In genomic region chr4:119967073-119967608, GRCm38 (mm10) we compare ENCODE assay signal across 19 mouse cellular contexts.
DNase-seq lines count a peak whose midpoint lies in the region; ATAC-seq and TF ChIP-seq lines count a peak whose summit lies in the region.
"Had no signal": no experiment of that assay in that cellular context is flagged by ENCODE, and none has a peak within 500 bp of the region (broad histone marks: within the 10 kb centered on the region; RNA-seq: fewer than 3 reads in every experiment).

No protein-coding gene starts in this region.

- H3K4me1 ChIP-seq in forebrain, postnatal 0 days (ENCODE audit: insufficient read depth): peaks cover 32% of the 10 kb centered on the region
- peaks cover 21% of the 10 kb centered on the region for H3K4me1 ChIP-seq in forebrain, embryonic 14.5 days (ENCODE audit: control insufficient read depth, insufficient read depth, low read length)
- peaks cover 32 to 40% of the 10 kb centered on the region in 2 experiments for H3K4me1 ChIP-seq in heart, embryonic 14.5 days (ENCODE audit: control insufficient read depth in 2 of 2, insufficient read depth in 2 of 2, low read length in 2 of 2)
- peaks cover 53% of the 10 kb centered on the region for H3K4me1 ChIP-seq in lung, embryonic 15.5 days
- H3K4me1 ChIP-seq in bone marrow macrophage, adult 2 months (ENCODE audit: control insufficient read depth, insufficient read depth, low read length): peaks cover 62% of the 10 kb centered on the region

- no peak overlapping the region for H3K9ac ChIP-seq in forebrain, postnatal 0 days
- no peak overlapping the region for H3K9ac ChIP-seq in forebrain, embryonic 14.5 days (ENCODE audit: low read length)
- H3K9ac ChIP-seq in heart, embryonic 14.5 days (ENCODE audit: low read length): 0 out of 2 replicates have a peak overlapping the region, but pooled peaks have one; percentile 42
- no peak overlapping the region for H3K9ac ChIP-seq in lung, embryonic 15.5 days
- H3K9ac ChIP-seq: hindbrain, embryonic 15.5 days; midbrain, embryonic 12.5 days had no signal

- intact Hi-C loops in heart, postnatal 10 days (cut with DNase I): loop anchor here (5.0 kb wide), 1 partner anchor 120 kb away; no protein-coding TSS in a partner anchor

- no peaks in the 10 kb centered on the region for H3K27me3 ChIP-seq in forebrain, postnatal 0 days (ENCODE audit: insufficient read depth, low read length)
- H3K27me3 ChIP-seq in forebrain, embryonic 14.5 days (replicated peaks; ENCODE audit: control insufficient read depth, insufficient read depth, low read length): no peaks in the 10 kb centered on the region
- peaks cover 6% of the 10 kb centered on the region for H3K27me3 ChIP-seq in heart, embryonic 14.5 days (ENCODE audit: control insufficient read depth, insufficient read depth, low read length)
- H3K27me3 ChIP-seq in lung, embryonic 15.5 days: no peaks in the 10 kb centered on the region
- H3K27me3 ChIP-seq: hindbrain, embryonic 15.5 days; midbrain, embryonic 12.5 days had no signal

- H3K36me3 ChIP-seq in forebrain, postnatal 0 days (ENCODE audit: insufficient read depth): no peaks in the 10 kb centered on the region
- H3K36me3 ChIP-seq in forebrain, embryonic 14.5 days (ENCODE audit: control insufficient read depth, insufficient read depth, low read length): no peaks in the 10 kb centered on the region
- no peaks in the 10 kb centered on the region for H3K36me3 ChIP-seq in heart, embryonic 14.5 days (ENCODE audit: control insufficient read depth, insufficient read depth, low read length)
- no peaks in the 10 kb centered on the region for H3K36me3 ChIP-seq in lung, embryonic 15.5 days
- H3K36me3 ChIP-seq: embryonic facial prominence, embryonic 10.5 days; hindbrain, embryonic 15.5 days; midbrain, embryonic 12.5 days had no signal

- no peak for TF ChIP-seq CTCF in forebrain, postnatal 0 days (IDR thresholded peaks at IDR 0.05; ENCODE audit: low read depth)
- no peak for TF ChIP-seq CTCF in bone marrow macrophage, adult 2 months (IDR thresholded peaks at IDR 0.05; ENCODE audit: low read depth, low read length)

- no peak overlapping the region for H3K4me2 ChIP-seq in forebrain, postnatal 0 days (ENCODE audit: low read depth)
- no peak overlapping the region for H3K4me2 ChIP-seq in forebrain, embryonic 14.5 days (ENCODE audit: low read length)
- no peak overlapping the region for H3K4me2 ChIP-seq in heart, embryonic 14.5 days (ENCODE audit: low read length)
- H3K4me2 ChIP-seq in lung, embryonic 15.5 days: no peak overlapping the region
- H3K4me2 ChIP-seq: hindbrain, embryonic 15.5 days; liver, embryonic 11.5 days; midbrain, embryonic 12.5 days had no signal

- 60% methylated on average over 5 of the region's 5 CpGs for WGBS in forebrain, postnatal 0 days
- 57% methylated on average over 5 of the region's 5 CpGs for WGBS in forebrain, embryonic 14.5 days
- WGBS in heart, embryonic 14.5 days: 43% methylated on average over 5 of the region's 5 CpGs
- WGBS in lung, embryonic 15.5 days: 48% methylated on average over 5 of the region's 5 CpGs

- H3K27ac ChIP-seq in forebrain, postnatal 0 days (ENCODE audit: low read depth, low read length): peak overlapping the region; percentile 80; the same call in 1 of the 2 replicates
- H3K27ac ChIP-seq in forebrain, embryonic 14.5 days (ENCODE audit: low read depth, low read length): no peak overlapping the region
- 0 out of 4 replicates have a peak overlapping the region, but pooled peaks of 1 of the 2 experiments have one; percentile 41 for H3K27ac ChIP-seq in heart, embryonic 14.5 days (replicated peaks in 1 of 2; ENCODE audit: control insufficient read depth in 1 of 2, insufficient read depth in 1 of 2, low read depth in 2 of 2, low read length in 2 of 2)
- peak overlapping the region; percentile 48; the same call in 1 of the 2 replicates for H3K27ac ChIP-seq in lung, embryonic 15.5 days
- peak overlapping the region; percentile 88 for H3K27ac ChIP-seq in bone marrow macrophage, adult 2 months (ENCODE audit: insufficient read depth, low read depth, low read length)
- H3K27ac ChIP-seq: embryonic facial prominence, embryonic 10.5 days; kidney, postnatal 0 days; midbrain, embryonic 12.5 days; stomach, postnatal 0 days had no signal

- H3K4me3 ChIP-seq in forebrain, postnatal 0 days (ENCODE audit: low read depth, low read length): no peak overlapping the region
- H3K4me3 ChIP-seq in forebrain, embryonic 14.5 days (ENCODE audit: low read depth, low read length): no peak overlapping the region
- no peak overlapping the region for H3K4me3 ChIP-seq in heart, embryonic 14.5 days (ENCODE audit: control insufficient read depth in 1 of 2, insufficient read depth in 1 of 2, low read depth in 1 of 2, low read length in 2 of 2)
- H3K4me3 ChIP-seq in lung, embryonic 15.5 days: no peak overlapping the region
- peak overlapping the region; percentile 15; the same call in 1 of the 2 replicates for H3K4me3 ChIP-seq in bone marrow macrophage, adult 2 months (ENCODE audit: insufficient read depth, low read length)
- H3K4me3 ChIP-seq: embryonic facial prominence, embryonic 10.5 days; hindbrain, embryonic 15.5 days; midbrain, embryonic 12.5 days had no signal

- no peak for ATAC-seq in forebrain, postnatal 0 days
- no peak for ATAC-seq in forebrain, embryonic 14.5 days
- no peak for ATAC-seq in heart, embryonic 14.5 days (ENCODE audit: insufficient number of reproducible peaks, insufficient read depth, low FRiP score, low read depth)
- no peak for ATAC-seq in lung, embryonic 15.5 days (ENCODE audit: borderline replicate concordance, extremely low read depth, low FRiP score, low TSS enrichment)
- ATAC-seq: CD4-positive, CD25-positive, alpha-beta regulatory T cell, adult 4 months had no signal

- no peaks in the 10 kb centered on the region for H3K9me3 ChIP-seq in forebrain, postnatal 0 days (ENCODE audit: low read length)
- H3K9me3 ChIP-seq in forebrain, embryonic 14.5 days (replicated peaks; ENCODE audit: control insufficient read depth, low read length): no peaks in the 10 kb centered on the region
- no peaks in the 10 kb centered on the region for H3K9me3 ChIP-seq in heart, embryonic 14.5 days (ENCODE audit: control insufficient read depth, low read length)
- H3K9me3 ChIP-seq in lung, embryonic 15.5 days: no peaks in the 10 kb centered on the region
- H3K9me3 ChIP-seq: embryonic facial prominence, embryonic 10.5 days; hindbrain, embryonic 15.5 days; midbrain, embryonic 12.5 days had no signal

- no peak for TF ChIP-seq POLR2A in bone marrow macrophage, adult 2 months (IDR thresholded peaks at IDR 0.05; ENCODE audit: borderline replicate concordance, low read depth, low read length)

- no peak for DNase-seq in forebrain, postnatal 0 days
- DNase-seq in forebrain, embryonic 14.5 days (ENCODE audit: low spot score): no peak
- no peak for DNase-seq in heart, postnatal 10 days
- no peak for DNase-seq in lung, postnatal 25 days (ENCODE audit: low spot score)
- DNase-seq in gastrocnemius, adult 8-10 months (ENCODE audit: low spot score in 2 of 2): no peak
- DNase-seq: adrenal gland, postnatal 25 days; cerebellum, adult 9-11 months; right cerebral cortex, postnatal 14 days; thymus, adult 2 months had no signal
